In genomic region chr14:22995184-22995935, GRCm38 (mm10) we compare ENCODE assay signal across 16 mouse cellular contexts.
A peak's percentile ranks its signal among the peaks of the same experiment; 100 is the strongest.
DNase-seq lines count a peak whose midpoint lies in the region; ATAC-seq and TF ChIP-seq lines count a peak whose summit lies in the region.
"Had no signal": no experiment of that assay in that cellular context is flagged by ENCODE, and none has a peak within 500 bp of the region (broad histone marks: within the 10 kb centered on the region; RNA-seq: fewer than 3 reads in every experiment).

No protein-coding gene starts in this region.

- TF ChIP-seq POLR2A in limb, embryonic 14.5 days (IDR thresholded peaks at IDR 0.05; ENCODE audit: borderline replicate concordance, extremely low read depth, insufficient read depth, insufficient read length) = no peak

- H3K9me3 ChIP-seq in limb, embryonic 14.5 days (ENCODE audit: control insufficient read depth, low read length) = no peaks in the 10 kb centered on the region
- no peaks in the 10 kb centered on the region for H3K9me3 ChIP-seq in hindbrain, embryonic 14.5 days (ENCODE audit: control insufficient read depth, low read length)
- H3K9me3 ChIP-seq: midbrain, embryonic 10.5 days had no signal

- H3K27me3 ChIP-seq in limb, embryonic 14.5 days (ENCODE audit: control insufficient read depth, insufficient read depth, low read length) = no peaks in the 10 kb centered on the region
- H3K27me3 ChIP-seq in hindbrain, embryonic 14.5 days (ENCODE audit: control insufficient read depth, insufficient read depth, low read length) = no peaks in the 10 kb centered on the region

- DNase-seq in kidney, adult 18-20 months = peak; percentile 8
- no peak for DNase-seq in kidney, postnatal 10 days
- peak; percentile 73 for DNase-seq in adrenal gland, postnatal 14 days
- DNase-seq in fibroblast of lung, adult 2 months (ENCODE audit: low read depth) = peak; percentile 53
- DNase-seq in limb, embryonic 14.5 days (ENCODE audit: low spot score) = peak; percentile 50
- no peak for DNase-seq in retina, postnatal 1 day
- no peak for DNase-seq in hindbrain, embryonic 14.5 days (ENCODE audit: low spot score)
- DNase-seq: cerebellum, postnatal 14 days; lung, postnatal 10 days; thymus, adult 2 months had no signal

- WGBS in limb, embryonic 14.5 days = 28% methylated on average over 8 of the region's 8 CpGs
- WGBS in hindbrain, embryonic 14.5 days = 83% methylated on average over 8 of the region's 8 CpGs

- ATAC-seq in limb, embryonic 14.5 days (ENCODE audit: low FRiP score, low read depth) = no peak
- ATAC-seq in granulocyte monocyte progenitor cell, adult 5-6 weeks (replicated peaks; ENCODE audit: poor library complexity, severe bottlenecking) = no peak
- ATAC-seq in hindbrain, embryonic 14.5 days (ENCODE audit: low FRiP score) = no peak
- ATAC-seq: intestine, postnatal 0 days had no signal

- no peaks in the 10 kb centered on the region for H3K36me3 ChIP-seq in limb, embryonic 14.5 days (ENCODE audit: control insufficient read depth, insufficient read depth, low read length)
- no peaks in the 10 kb centered on the region for H3K36me3 ChIP-seq in hindbrain, embryonic 14.5 days (replicated peaks; ENCODE audit: control insufficient read depth, insufficient read depth)
- H3K36me3 ChIP-seq: G1E; midbrain, embryonic 10.5 days had no signal

- no peak overlapping the region for H3K4me2 ChIP-seq in limb, embryonic 14.5 days (replicated peaks; ENCODE audit: low read depth, low read length, severe bottlenecking)
- no peak overlapping the region for H3K4me2 ChIP-seq in hindbrain, embryonic 14.5 days (replicated peaks)
- H3K4me2 ChIP-seq: liver, embryonic 11.5 days had no signal

- H3K4me1 ChIP-seq in limb, embryonic 14.5 days (ENCODE audit: control insufficient read depth, insufficient read depth, low read length) = peaks cover 7% of the 10 kb centered on the region; the same call in 1 of the 2 replicates
- no peaks in the 10 kb centered on the region for H3K4me1 ChIP-seq in hindbrain, embryonic 14.5 days (replicated peaks; ENCODE audit: control insufficient read depth, insufficient read depth, low read length)
- H3K4me1 ChIP-seq: midbrain, embryonic 10.5 days had no signal

- no peak overlapping the region for H3K27ac ChIP-seq in limb, embryonic 14.5 days (replicated peaks; ENCODE audit: low read depth, low read length)
- H3K27ac ChIP-seq in hindbrain, embryonic 14.5 days = no peak overlapping the region
- H3K27ac ChIP-seq: midbrain, embryonic 10.5 days had no signal

- H3K4me3 ChIP-seq in limb, embryonic 14.5 days (replicated peaks; ENCODE audit: low read length) = no peak overlapping the region
- H3K4me3 ChIP-seq in hindbrain, embryonic 14.5 days (replicated peaks; ENCODE audit: low read length) = no peak overlapping the region
- H3K4me3 ChIP-seq: erythroblast, embryonic 14.5 days; midbrain, embryonic 10.5 days had no signal

- H3K9ac ChIP-seq in limb, embryonic 14.5 days (ENCODE audit: low read depth, low read length, severe bottlenecking) = no peak overlapping the region
- no peak overlapping the region for H3K9ac ChIP-seq in hindbrain, embryonic 14.5 days

Comparison
In these comparisons a context has a peak if more than half of its experiments do, and no peak if none do; other contexts are left out.
1. DNase-seq: peak in kidney, adult 18-20 months (single experiment), adrenal gland, postnatal 14 days (single experiment), fibroblast of lung, adult 2 months (single experiment) and limb, embryonic 14.5 days (single experiment); none in kidney, postnatal 10 days (single experiment), retina, postnatal 1 day (single experiment) and hindbrain, embryonic 14.5 days (single experiment).